Mouse (Mus musculus) ovary, postnatal 36 days (tissue): ENCODE measurements around the gene Slc7a3.
"Not testable (repeated sequence)": the region's sequence is repeated elsewhere in the genome, so short reads cannot be mapped to it uniquely, and the experiment has no call there.

ENCODE experiments used
- DNase-seq: peaks from one replicate; pipeline ENCODE4 v3.0.0; 2022; ENCODE audit warnings: low spot score, mixed read lengths

Gene Slc7a3

GRCm38 (mm10) chrX:101085920-101086319, at the start of gene Slc7a3:
Gene Slc7a3 (minus strand): TSS chrX:101086020.
- DNase-seq, result no peak

DNA sequence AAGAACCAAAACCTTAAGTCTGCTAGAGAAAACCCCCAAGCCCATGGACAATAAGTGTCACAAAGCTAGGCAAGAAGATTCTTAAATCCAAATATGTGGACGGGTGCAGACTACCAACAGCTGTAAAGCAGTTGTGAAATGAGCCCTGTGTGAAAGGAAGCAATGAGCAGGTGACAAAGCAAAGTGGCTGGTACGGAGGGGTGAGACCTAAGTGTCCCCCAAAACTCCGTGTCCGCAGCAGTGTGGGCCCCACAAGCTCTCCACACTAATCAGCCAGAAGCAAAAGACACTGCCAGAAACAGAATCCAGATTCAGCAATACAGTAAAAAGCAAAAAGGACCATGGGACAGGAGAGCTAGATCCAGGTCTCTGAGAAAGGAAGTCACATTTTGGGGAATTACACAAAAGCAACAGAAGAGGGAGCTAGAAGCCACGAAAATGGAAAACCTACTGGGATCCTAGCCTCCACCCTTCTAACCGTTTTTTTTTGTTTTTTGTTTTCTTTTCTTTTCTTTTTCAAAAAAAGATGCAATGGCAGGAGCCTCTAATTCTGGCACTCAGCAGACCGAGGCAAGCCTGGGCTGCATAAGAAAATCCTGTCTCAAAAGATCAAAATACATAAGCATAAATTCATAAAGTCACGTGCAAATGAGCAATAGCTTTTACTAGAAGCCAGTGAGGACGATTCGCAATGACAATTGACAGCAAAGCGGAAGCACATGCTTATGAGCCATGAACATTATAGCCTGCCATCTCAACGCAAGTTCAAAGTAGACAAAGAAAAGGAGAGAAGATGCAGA, 46.4 kb upstream of the Slc7a3 start:
- no peak for DNase-seq

GRCm38 (mm10) chrX:101131001-101131400, 45.2 kb upstream of the Slc7a3 start:
- peak; percentile 47 for DNase-seq

DNA sequence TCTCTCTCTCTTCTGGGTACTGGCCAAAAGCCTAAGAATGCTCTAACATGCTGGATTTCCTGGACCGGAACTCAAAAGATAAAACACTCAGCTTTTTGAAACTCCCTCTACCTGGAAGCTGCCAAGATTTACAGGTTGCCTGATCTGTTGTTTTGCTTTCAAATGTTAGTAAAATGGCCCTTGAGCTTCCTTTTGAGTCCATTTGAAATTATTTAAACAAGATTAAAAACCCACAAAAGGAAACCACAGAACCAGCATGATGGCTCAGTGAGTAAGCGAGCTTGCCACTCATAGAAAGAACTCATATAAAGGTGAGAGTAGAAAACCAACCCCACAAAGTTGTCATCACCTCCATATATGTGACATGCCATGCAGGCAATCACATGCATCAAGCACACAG, 42.7 kb upstream of the Slc7a3 start:
- DNase-seq, result no peak

- no peak for DNase-seq
Measured at GRCm38 (mm10) chrX:101126977-101127376, 41.2 kb upstream of the Slc7a3 start.

- peak; percentile 14 for DNase-seq
Measured at GRCm38 (mm10) chrX:101126474-101126955, 40.7 kb upstream of the Slc7a3 start.

DNA sequence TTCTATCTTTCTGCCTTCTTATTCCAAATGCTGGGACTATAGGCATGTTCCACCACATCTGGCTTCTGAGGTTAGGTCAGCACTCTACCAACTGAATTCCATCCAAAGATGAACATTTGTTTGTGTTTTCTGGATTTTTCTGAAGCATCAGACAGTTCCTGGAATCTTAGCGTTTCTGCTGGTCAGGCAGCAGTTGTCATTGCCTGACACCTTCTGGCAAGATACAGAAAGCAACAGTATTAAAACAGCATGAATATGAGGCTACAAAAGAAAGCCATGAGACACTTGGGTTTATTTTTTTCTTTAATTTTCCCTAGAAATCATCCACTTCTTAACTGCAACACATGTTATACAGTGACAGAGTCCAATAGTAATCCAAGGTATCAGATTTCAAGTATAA, 34.7 kb upstream of the Slc7a3 start:
- DNase-seq, result no peak

DNA sequence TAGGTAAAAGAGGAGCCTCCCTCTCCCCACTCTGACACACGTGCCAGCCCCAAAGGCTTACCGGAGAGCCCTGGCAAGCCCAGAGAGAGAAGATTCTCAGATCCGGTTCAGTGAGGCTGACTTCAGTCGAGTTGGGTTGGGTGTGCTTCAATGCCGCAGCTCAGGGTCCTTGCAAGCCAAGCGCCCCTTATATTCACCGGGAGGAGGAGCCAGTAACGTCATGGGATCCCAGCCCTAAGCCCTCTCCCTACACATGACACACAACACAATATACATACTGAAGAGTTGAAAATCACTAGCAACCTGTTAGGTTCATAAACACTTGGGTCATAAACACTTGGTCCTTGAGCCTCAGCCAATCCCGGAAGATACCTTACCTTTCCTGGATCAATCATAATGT, 609 bp downstream of the Slc7a3 start:
- DNase-seq, result not testable (repeated sequence)

DNA sequence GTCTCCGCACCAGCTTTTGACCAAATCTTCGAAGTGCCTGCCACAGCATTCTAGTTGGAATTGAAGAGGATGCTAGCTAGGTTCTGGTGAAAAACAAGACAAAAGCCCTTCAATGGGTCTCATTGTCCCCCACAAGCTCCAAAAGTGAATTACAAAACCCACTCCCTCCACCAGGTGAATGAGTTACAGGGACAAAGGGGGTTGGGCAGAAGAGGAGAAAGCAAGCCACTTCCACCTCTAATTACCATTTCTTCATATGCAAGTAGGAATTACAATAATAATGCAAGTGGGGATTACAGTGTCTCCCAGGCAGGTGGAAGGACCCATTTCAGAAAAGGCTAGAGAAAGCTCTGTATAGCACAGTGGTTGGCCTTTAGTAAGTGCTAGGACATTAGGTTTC, 1.6 kb downstream of the Slc7a3 start:
- DNase-seq, result no peak

DNA sequence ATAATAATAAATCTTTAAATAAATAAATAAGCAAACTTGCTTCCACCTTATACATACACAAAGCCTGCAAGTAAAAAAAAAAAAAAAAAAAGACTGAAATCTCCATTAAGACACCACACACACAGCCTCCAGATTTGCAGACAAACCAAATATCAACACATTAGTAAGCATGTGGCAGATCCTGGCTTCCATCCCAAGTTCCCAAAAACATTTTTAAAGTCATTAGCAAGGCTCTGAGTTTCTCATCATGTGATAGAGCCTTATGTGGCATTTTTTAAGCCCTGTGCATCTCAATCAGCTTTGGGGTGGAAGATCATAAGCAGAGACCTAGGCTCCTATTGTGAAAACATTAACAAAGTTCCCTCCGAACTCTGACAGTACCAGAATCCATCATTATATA, 20.6 kb downstream of the Slc7a3 start:
- no peak for DNase-seq

DNA sequence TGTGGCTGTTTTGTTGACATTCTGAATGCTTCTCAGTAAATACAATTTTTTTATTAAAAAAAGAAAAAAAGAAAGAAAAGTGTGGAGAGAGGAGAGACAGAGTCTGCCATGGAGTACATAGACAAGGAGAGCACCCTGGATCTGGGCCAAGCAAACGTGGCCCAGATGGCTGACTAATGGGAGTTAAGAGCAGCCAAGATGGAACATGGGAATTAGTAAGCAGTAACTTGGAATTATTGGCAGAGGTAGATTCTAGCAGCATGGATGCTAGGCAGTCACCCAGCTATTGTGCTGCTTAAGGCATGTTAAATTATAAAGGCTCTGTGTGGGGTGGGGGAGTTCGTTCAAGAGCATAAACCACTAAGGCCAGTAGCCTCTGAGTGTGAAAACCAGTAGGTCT, 22.3 kb downstream of the Slc7a3 start:
- no peak for DNase-seq

- DNase-seq, result no peak
Measured at GRCm38 (mm10) chrX:101059541-101059940, 26.3 kb downstream of the Slc7a3 start, which contains the start of gene Tex11. Gene Tex11 (minus strand): TSS chrX:101059667.
